Mouse (Mus musculus): ENCODE measurements around the gene Aym1. TPM values are rescaled to one million over a fixed set of nuclear protein-coding genes. Genes with fewer than 3 reads are reported as not detected.
"Not testable (repeated sequence)": the region's sequence is repeated elsewhere in the genome, so short reads cannot be mapped to it uniquely, and the experiment has no call there.

Aym1 gene
- polyA plus RNA-seq, 2 experiments, result not detected

DNA sequence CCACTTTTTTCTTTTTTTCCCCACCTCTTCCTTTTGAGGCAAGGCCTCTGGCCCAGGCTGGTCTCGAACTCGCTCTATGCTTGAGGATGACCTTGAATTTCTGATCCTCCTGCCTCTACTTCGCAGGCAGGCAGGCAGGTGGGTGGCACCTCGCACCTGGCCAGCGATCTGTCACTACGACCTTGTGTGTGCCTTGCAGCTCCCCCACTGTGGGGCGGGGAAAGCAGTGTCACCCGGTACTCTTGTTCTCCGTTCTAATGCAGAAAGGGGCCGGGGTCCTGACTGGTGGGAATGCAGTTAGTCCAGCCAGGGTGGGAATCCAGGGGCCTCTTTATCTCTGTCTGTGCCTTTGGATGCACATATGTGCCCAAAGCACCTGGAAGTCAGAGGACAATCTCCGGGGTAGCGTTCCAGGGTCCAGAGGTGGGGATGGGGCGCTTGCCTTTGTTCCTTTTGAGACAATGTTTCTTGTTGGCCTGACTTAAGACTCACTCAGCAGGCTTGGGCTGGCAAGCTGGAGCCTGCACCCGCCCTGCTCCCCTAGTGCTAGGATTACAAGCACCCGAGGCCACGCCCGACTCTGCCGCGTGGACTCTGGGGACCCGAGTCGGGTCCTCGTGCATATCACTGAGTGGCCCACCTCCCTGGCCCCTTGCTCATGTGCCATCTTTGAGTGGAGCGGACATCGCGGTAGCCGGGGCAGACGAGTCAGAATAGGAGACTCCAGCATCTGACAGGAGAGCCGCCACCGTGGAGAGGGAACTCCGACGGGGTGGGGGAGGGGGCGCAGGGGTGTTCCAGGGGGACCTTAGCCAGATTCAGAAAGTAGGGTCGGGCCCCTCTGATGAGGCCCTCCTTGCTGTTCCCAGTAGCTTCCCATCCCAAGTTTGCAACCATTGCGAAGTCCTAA is 22.2 kb upstream of the Aym1 start:
- TF ChIP-seq EP300 (IDR thresholded peaks at IDR 0.05; ENCODE audit: low read depth) (no peak), CTCF (IDR thresholded peaks at IDR 0.05; ENCODE audit: low read depth) (no peak)
- H3K9me3 ChIP-seq (ENCODE audit: control insufficient read depth, low read length), result no peaks in the 10 kb centered on the region
- H3K4me3 ChIP-seq (ENCODE audit: insufficient read depth in 1 of 2, low read depth in 2 of 2, low read length in 2 of 2), result no peak overlapping the region

DNA sequence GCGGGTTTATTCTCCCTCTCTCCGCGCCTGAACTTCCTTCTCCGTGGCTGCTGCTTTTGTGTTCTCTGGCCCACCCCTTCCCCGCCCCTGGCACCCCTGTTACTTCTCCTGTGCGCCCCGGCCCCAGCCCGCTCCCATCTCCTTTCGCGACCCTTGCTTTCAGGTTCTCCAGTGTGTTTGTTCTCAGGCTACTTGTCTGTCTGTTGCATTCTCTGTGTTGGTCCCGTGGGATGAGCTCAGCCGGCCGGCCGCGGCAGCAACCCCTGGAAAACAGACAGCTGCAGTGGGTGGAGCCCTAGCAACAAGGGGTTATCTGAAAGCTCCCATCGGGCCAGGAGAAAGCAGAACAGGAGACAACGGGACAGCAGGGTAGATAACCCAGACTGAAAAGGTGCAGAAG is 21.4 kb upstream of the Aym1 start:
- Histone ChIP-seq H3K4me1 (replicated peaks; ENCODE audit: control insufficient read depth in 2 of 2, insufficient read depth in 2 of 2, low read length in 1 of 2) (no peaks in the 10 kb centered on the region), H3K4me2 (ENCODE audit: low read depth) (no peak overlapping the region), H3K36me3 (replicated peaks; ENCODE audit: control insufficient read depth, insufficient read depth, low read depth) (no peaks in the 10 kb centered on the region), H3K9me3 (ENCODE audit: control insufficient read depth, low read length) (no peaks in the 10 kb centered on the region), H3K9ac (replicated peaks) (no peak overlapping the region), H3K4me3 (ENCODE audit: insufficient read depth in 1 of 2, low read depth in 2 of 2, low read length in 2 of 2) (no peak overlapping the region), H3K27ac (no peak overlapping the region), H3K27me3 (ENCODE audit: control insufficient read depth, insufficient read depth, low read length) (peaks cover 27% of the 10 kb centered on the region)
- TF ChIP-seq EP300 (IDR thresholded peaks at IDR 0.05; ENCODE audit: low read depth) (no peak), CTCF (IDR thresholded peaks at IDR 0.05; ENCODE audit: low read depth) (no peak)
- ATAC-seq (ENCODE audit: insufficient read depth) (no peak), DNase-seq (ENCODE audit: low read depth in 3 of 3, low spot score in 3 of 3) (no peak)
- WGBS (ENCODE audit: insufficient replicate concordance), result 3% methylated on average over 16 of the region's 17 CpGs

More for the DNA sequence above, 22.2 kb upstream of the Aym1 start:
- WGBS (ENCODE audit: insufficient replicate concordance), result 8% methylated on average over 34 of the region's 34 CpGs
- H3K4me1 ChIP-seq (replicated peaks; ENCODE audit: control insufficient read depth in 2 of 2, insufficient read depth in 2 of 2, low read length in 1 of 2), result no peaks in the 10 kb centered on the region
- H3K27ac ChIP-seq, result no peak overlapping the region
- no peak for ATAC-seq (ENCODE audit: insufficient read depth)
- no peaks in the 10 kb centered on the region for H3K36me3 ChIP-seq (replicated peaks; ENCODE audit: control insufficient read depth, insufficient read depth, low read depth)
- no peak for DNase-seq (ENCODE audit: low read depth in 3 of 3, low spot score in 3 of 3)
- peaks cover 27% of the 10 kb centered on the region for H3K27me3 ChIP-seq (ENCODE audit: control insufficient read depth, insufficient read depth, low read length)
- H3K4me2 ChIP-seq (ENCODE audit: low read depth), result no peak overlapping the region
- H3K9ac ChIP-seq (replicated peaks), result no peak overlapping the region

DNA sequence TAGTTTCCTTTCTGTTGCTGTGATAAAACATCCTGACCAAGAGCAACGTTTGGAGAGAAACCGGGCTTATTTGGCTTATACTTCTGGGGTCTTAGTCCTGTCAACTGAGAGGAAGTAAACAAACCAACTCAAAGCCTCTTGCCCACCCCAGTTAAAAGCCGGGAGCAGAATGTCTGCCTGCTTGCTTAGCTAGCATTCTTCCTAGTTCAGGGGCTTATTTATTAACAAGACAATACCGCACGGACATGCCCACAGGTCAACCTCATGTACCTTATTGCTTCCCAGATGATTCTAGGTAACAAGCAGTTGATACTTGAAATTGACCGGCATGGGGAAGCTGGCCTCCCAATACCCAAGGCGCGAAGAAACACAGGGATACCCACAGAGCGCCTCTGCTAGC is 20.8 kb upstream of the Aym1 start:
- Histone ChIP-seq H3K27me3 (ENCODE audit: control insufficient read depth, insufficient read depth, low read length) (peaks cover 27% of the 10 kb centered on the region), H3K4me2 (ENCODE audit: low read depth) (no peak overlapping the region)
- WGBS (ENCODE audit: insufficient replicate concordance), result 27% methylated on average over 9 of the region's 9 CpGs

DNA sequence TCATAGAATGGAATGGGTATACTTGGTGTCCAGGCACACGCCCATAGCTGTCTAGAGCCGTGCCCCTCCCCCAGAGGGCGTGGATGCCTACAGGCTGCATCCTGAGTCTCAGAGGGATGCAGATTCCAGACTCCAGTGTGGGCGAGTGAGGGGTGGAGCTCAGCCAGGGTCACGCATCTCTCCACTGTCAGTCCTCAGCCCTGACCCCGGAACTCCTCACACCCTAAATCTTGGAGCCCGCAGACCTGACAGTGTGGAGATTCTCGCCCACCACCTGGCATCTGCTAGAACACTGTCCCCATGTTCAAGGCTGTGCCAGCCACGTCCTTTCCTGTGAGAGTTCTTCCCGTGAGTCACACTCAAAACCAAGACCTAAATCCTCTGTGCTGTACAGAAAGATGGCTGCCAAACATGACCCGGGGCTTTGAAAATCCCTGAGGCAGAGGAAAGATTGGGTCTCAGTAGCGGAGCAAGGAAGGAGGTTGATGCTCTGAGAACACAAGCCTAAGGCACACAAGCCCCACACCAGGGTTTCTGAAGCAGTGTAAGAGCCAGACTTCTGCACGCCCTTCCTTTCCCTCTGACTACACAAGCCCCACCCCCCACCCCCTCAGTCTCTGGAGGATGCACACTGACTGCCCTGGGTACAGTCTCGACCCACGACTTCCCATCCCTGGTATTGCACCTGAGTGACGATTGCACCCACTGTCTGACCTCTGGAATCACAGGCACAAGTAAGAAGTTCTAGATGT is 12.3 kb upstream of the Aym1 start:
- H3K9me3 ChIP-seq (ENCODE audit: control insufficient read depth, low read length), result no peaks in the 10 kb centered on the region
- H3K4me2 ChIP-seq (ENCODE audit: low read depth), result no peak overlapping the region
- H3K4me3 ChIP-seq (ENCODE audit: insufficient read depth in 1 of 2, low read depth in 2 of 2, low read length in 2 of 2), result no peak overlapping the region
- ATAC-seq (ENCODE audit: insufficient read depth) (no peak), DNase-seq (ENCODE audit: low read depth in 3 of 3, low spot score in 3 of 3) (no peak)
- no peak overlapping the region for H3K27ac ChIP-seq
- peaks cover 17% of the 10 kb centered on the region for H3K27me3 ChIP-seq (ENCODE audit: control insufficient read depth, insufficient read depth, low read length)
- WGBS (ENCODE audit: insufficient replicate concordance), result 25% methylated on average over 16 of the region's 16 CpGs
- no peak overlapping the region for H3K9ac ChIP-seq (replicated peaks)
- no peak for TF ChIP-seq EP300 (IDR thresholded peaks at IDR 0.05; ENCODE audit: low read depth)
- TF ChIP-seq CTCF (IDR thresholded peaks at IDR 0.05; ENCODE audit: low read depth), result no peak
- H3K36me3 ChIP-seq (replicated peaks; ENCODE audit: control insufficient read depth, insufficient read depth, low read depth), result no peaks in the 10 kb centered on the region
- H3K4me1 ChIP-seq (replicated peaks; ENCODE audit: control insufficient read depth in 2 of 2, insufficient read depth in 2 of 2, low read length in 1 of 2), result no peaks in the 10 kb centered on the region

More for the DNA sequence above, 20.8 kb upstream of the Aym1 start:
- Histone ChIP-seq H3K27ac (no peak overlapping the region), H3K4me1 (replicated peaks; ENCODE audit: control insufficient read depth in 2 of 2, insufficient read depth in 2 of 2, low read length in 1 of 2) (no peaks in the 10 kb centered on the region), H3K4me3 (ENCODE audit: insufficient read depth in 1 of 2, low read depth in 2 of 2, low read length in 2 of 2) (no peak overlapping the region), H3K9ac (replicated peaks) (no peak overlapping the region), H3K36me3 (replicated peaks; ENCODE audit: control insufficient read depth, insufficient read depth, low read depth) (no peaks in the 10 kb centered on the region), H3K9me3 (ENCODE audit: control insufficient read depth, low read length) (no peaks in the 10 kb centered on the region)
- TF ChIP-seq EP300 (IDR thresholded peaks at IDR 0.05; ENCODE audit: low read depth) (no peak), CTCF (IDR thresholded peaks at IDR 0.05; ENCODE audit: low read depth) (no peak)
- no peak for DNase-seq (ENCODE audit: low read depth in 3 of 3, low spot score in 3 of 3)
- no peak for ATAC-seq (ENCODE audit: insufficient read depth)

DNA sequence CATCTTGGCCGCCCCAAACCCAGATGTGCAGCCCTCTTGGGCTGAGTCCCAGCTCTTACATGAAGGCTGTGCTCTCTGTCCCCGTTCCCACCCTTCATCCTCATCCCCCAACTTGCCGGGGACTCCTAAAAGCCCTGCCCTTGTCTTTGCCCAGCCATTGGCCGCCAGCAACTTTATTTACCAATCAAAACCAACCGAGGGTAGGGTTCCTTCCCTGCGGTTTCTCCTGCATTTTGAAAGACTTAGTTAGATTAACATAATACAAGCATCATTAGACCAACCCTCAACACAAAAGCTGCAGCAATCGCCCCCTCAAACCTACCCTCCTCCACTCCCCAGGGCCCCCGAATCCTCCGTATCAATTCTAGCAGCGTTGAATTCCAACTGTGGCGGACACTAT is 11.3 kb upstream of the Aym1 start:
- Histone ChIP-seq H3K4me3 (ENCODE audit: insufficient read depth in 1 of 2, low read depth in 2 of 2, low read length in 2 of 2) (no peak overlapping the region), H3K9me3 (ENCODE audit: control insufficient read depth, low read length) (no peaks in the 10 kb centered on the region), H3K36me3 (replicated peaks; ENCODE audit: control insufficient read depth, insufficient read depth, low read depth) (no peaks in the 10 kb centered on the region), H3K4me2 (ENCODE audit: low read depth) (no peak overlapping the region), H3K4me1 (replicated peaks; ENCODE audit: control insufficient read depth in 2 of 2, insufficient read depth in 2 of 2, low read length in 1 of 2) (no peaks in the 10 kb centered on the region), H3K27ac (no peak overlapping the region), H3K9ac (replicated peaks) (no peak overlapping the region), H3K27me3 (ENCODE audit: control insufficient read depth, insufficient read depth, low read length) (peaks cover 17% of the 10 kb centered on the region)
- TF ChIP-seq CTCF (IDR thresholded peaks at IDR 0.05; ENCODE audit: low read depth) (no peak), EP300 (IDR thresholded peaks at IDR 0.05; ENCODE audit: low read depth) (no peak)
- 11% methylated on average over 11 of the region's 11 CpGs for WGBS (ENCODE audit: insufficient replicate concordance)
- DNase-seq (ENCODE audit: low read depth in 3 of 3, low spot score in 3 of 3) (no peak), ATAC-seq (ENCODE audit: insufficient read depth) (no peak)

DNA sequence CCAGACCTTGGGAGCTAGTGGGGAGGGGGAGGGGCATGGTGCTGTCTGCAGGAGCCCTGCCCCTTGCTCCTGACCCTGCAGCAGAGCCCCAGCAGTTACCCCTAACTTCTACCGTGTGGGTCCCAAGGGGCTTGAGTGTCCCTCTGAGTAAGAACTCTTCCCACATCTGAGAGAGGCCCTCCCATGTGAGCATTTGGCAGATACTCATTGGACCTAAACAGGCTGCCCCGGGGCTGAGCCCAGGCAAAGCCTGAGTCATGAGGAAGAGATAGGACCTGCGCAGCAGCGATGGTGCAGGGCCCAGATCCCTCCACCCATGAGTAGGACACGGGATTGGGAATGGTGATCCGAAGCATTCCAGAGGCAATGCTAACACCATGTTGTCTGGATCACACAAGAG is 10.4 kb upstream of the Aym1 start:
- not testable (repeated sequence) for ATAC-seq (ENCODE audit: insufficient read depth); H3K36me3 ChIP-seq (replicated peaks; ENCODE audit: control insufficient read depth, insufficient read depth, low read depth)
- 36% methylated on average over 6 of the region's 6 CpGs for WGBS (ENCODE audit: insufficient replicate concordance)

More for the DNA sequence above, 10.4 kb upstream of the Aym1 start:
- H3K4me1 ChIP-seq (replicated peaks; ENCODE audit: control insufficient read depth in 2 of 2, insufficient read depth in 2 of 2, low read length in 1 of 2); H3K9me3 ChIP-seq (ENCODE audit: control insufficient read depth, low read length); H3K9ac ChIP-seq (replicated peaks); H3K4me2 ChIP-seq (ENCODE audit: low read depth); H3K4me3 ChIP-seq (ENCODE audit: insufficient read depth in 1 of 2, low read depth in 2 of 2, low read length in 2 of 2); DNase-seq (ENCODE audit: low read depth in 3 of 3, low spot score in 3 of 3); H3K27ac ChIP-seq: not testable (repeated sequence)
- H3K27me3 ChIP-seq (ENCODE audit: control insufficient read depth, insufficient read depth, low read length), result peaks cover 17% of the 10 kb centered on the region

Measured in liver, embryonic 14.5 days (tissue).